Mouse (Mus musculus) c-Kit-positive CD71-positive TER-119-positive erythroid progenitor cells, embryonic 14.5 days (primary cell): ENCODE data around the gene Rbpj.

Experiments
- DNase-seq: peaks from one replicate; pipeline ENCODE4 v3.0.0-alpha.2; 2013; ENCODE audit warnings: low spot score

Rbpj gene

GRCm38 (mm10) chr5:53469098-53469776 lies 3.3 kb downstream of the Rbpj start:
- DNase-seq = no peak

GRCm38 (mm10) chr5:53469777-53470131 lies 3.8 kb downstream of the Rbpj start:
- DNase-seq = no peak

- DNase-seq = no peak
Measured at GRCm38 (mm10) chr5:53470141-53471079, 4.5 kb downstream of the Rbpj start.

- DNase-seq = no peak
Measured at GRCm38 (mm10) chr5:53472485-53472884, 6.5 kb downstream of the Rbpj start.

- DNase-seq = no peak
Measured at GRCm38 (mm10) chr5:53479161-53479560, 13.2 kb downstream of the Rbpj start.

GRCm38 (mm10) chr5:53479891-53480290 lies 13.9 kb downstream of the Rbpj start:
- DNase-seq = no peak

GRCm38 (mm10) chr5:53481021-53481420 lies 15.1 kb downstream of the Rbpj start:
- no peak for DNase-seq

GRCm38 (mm10) chr5:53485069-53485628 lies 19.2 kb downstream of the Rbpj start:
- no peak for DNase-seq

GRCm38 (mm10) chr5:53485934-53486475 lies 20.1 kb downstream of the Rbpj start:
- DNase-seq = no peak

GRCm38 (mm10) chr5:53486966-53487592 lies 21.1 kb downstream of the Rbpj start:
- no peak for DNase-seq

GRCm38 (mm10) chr5:53490697-53491099 lies 24.7 kb downstream of the Rbpj start:
- no peak for DNase-seq

- no peak for DNase-seq
Measured at GRCm38 (mm10) chr5:53493756-53494155, 27.8 kb downstream of the Rbpj start.

- no peak for DNase-seq
Measured at GRCm38 (mm10) chr5:53494536-53495159, 28.7 kb downstream of the Rbpj start.

GRCm38 (mm10) chr5:53496846-53497549 lies 31.0 kb downstream of the Rbpj start:
- no peak for DNase-seq

GRCm38 (mm10) chr5:53499571-53499970 lies 33.6 kb downstream of the Rbpj start:
- DNase-seq = no peak

GRCm38 (mm10) chr5:53500509-53501145 lies 34.7 kb downstream of the Rbpj start:
- DNase-seq = no peak

- DNase-seq = no peak
Measured at GRCm38 (mm10) chr5:53503261-53503660, 37.3 kb downstream of the Rbpj start.

- DNase-seq = no peak
Measured at GRCm38 (mm10) chr5:53505751-53506150, 39.8 kb downstream of the Rbpj start.

GRCm38 (mm10) chr5:53507371-53507770 lies 41.4 kb downstream of the Rbpj start:
- DNase-seq = no peak

GRCm38 (mm10) chr5:53509465-53509864 lies 43.5 kb downstream of the Rbpj start:
- no peak for DNase-seq

- no peak for DNase-seq
Measured at GRCm38 (mm10) chr5:53509927-53510326, 44.0 kb downstream of the Rbpj start.
